Mouse (Mus musculus) right cerebral cortex, adult 18-20 months (tissue): ENCODE measurements around the gene Pawr.

Source experiments
- DNase-seq: peaks from one replicate; pipeline ENCODE4 v3.0.0; 2022; ENCODE audit warnings: mixed read lengths

Pawr gene

GRCm38 (mm10) chr10:108359974-108360373, 28.1 kb downstream of the Pawr start:
- no peak for DNase-seq

- no peak for DNase-seq
Measured at GRCm38 (mm10) chr10:108360801-108361200, 28.9 kb downstream of the Pawr start.

- DNase-seq, result no peak
Measured at GRCm38 (mm10) chr10:108361419-108362155, 29.7 kb downstream of the Pawr start.

GRCm38 (mm10) chr10:108363932-108364331, 32.0 kb downstream of the Pawr start:
- DNase-seq, result no peak

GRCm38 (mm10) chr10:108364946-108365719, 33.2 kb downstream of the Pawr start:
- DNase-seq, result no peak

- DNase-seq, result no peak
Measured at GRCm38 (mm10) chr10:108366251-108366650, 34.3 kb downstream of the Pawr start.

GRCm38 (mm10) chr10:108368358-108368757, 36.4 kb downstream of the Pawr start:
- no peak for DNase-seq

GRCm38 (mm10) chr10:108372258-108372657, 40.3 kb downstream of the Pawr start:
- DNase-seq, result no peak

- no peak for DNase-seq
Measured at GRCm38 (mm10) chr10:108372858-108373257, 40.9 kb downstream of the Pawr start.

- DNase-seq, result no peak
Measured at GRCm38 (mm10) chr10:108375796-108376195, 43.9 kb downstream of the Pawr start.

- DNase-seq, result no peak
Measured at GRCm38 (mm10) chr10:108376366-108376765, 44.4 kb downstream of the Pawr start.

GRCm38 (mm10) chr10:108377369-108377768, 45.4 kb downstream of the Pawr start:
- DNase-seq, result no peak

- no peak for DNase-seq
Measured at GRCm38 (mm10) chr10:108378062-108378461, 46.1 kb downstream of the Pawr start.

GRCm38 (mm10) chr10:108378479-108378878, 46.6 kb downstream of the Pawr start:
- no peak for DNase-seq

- no peak for DNase-seq
Measured at GRCm38 (mm10) chr10:108380715-108381114, 48.8 kb downstream of the Pawr start.

GRCm38 (mm10) chr10:108384153-108384769, 52.3 kb downstream of the Pawr start:
- DNase-seq, result no peak

GRCm38 (mm10) chr10:108385480-108385955, 53.6 kb downstream of the Pawr start:
- peak; percentile 21 for DNase-seq

- no peak for DNase-seq
Measured at GRCm38 (mm10) chr10:108388410-108388915, 56.5 kb downstream of the Pawr start.

GRCm38 (mm10) chr10:108389178-108389926, 57.4 kb downstream of the Pawr start:
- DNase-seq, result no peak

GRCm38 (mm10) chr10:108389927-108390287, 58.0 kb downstream of the Pawr start:
- DNase-seq, result no peak

- DNase-seq, result no peak
Measured at GRCm38 (mm10) chr10:108391370-108391902, 59.5 kb downstream of the Pawr start.

- no peak for DNase-seq
Measured at GRCm38 (mm10) chr10:108392151-108392550, 60.2 kb downstream of the Pawr start.
